Mouse (Mus musculus): ENCODE data around the gene Gnao1. TPM values are rescaled to one million over a fixed set of nuclear protein-coding genes. Genes with fewer than 3 reads are reported as not detected.

Gnao1 gene
- polyA plus RNA-seq, 2 experiments: 0.14 to 0.37 TPM

- H3K27ac ChIP-seq: no peak overlapping the region
- H3K9ac ChIP-seq (replicated peaks): no peak overlapping the region
- no peak for TF ChIP-seq CTCF (IDR thresholded peaks at IDR 0.05; ENCODE audit: low read depth)
- TF ChIP-seq EP300 (IDR thresholded peaks at IDR 0.05; ENCODE audit: low read depth): no peak
- H3K4me2 ChIP-seq (ENCODE audit: low read depth): no peak overlapping the region
- H3K4me3 ChIP-seq (ENCODE audit: insufficient read depth in 1 of 2, low read depth in 2 of 2, low read length in 2 of 2): no peak overlapping the region
- no peaks in the 10 kb centered on the region for H3K4me1 ChIP-seq (replicated peaks; ENCODE audit: control insufficient read depth in 2 of 2, insufficient read depth in 2 of 2, low read length in 1 of 2)
- peaks cover 25% of the 10 kb centered on the region for H3K36me3 ChIP-seq (replicated peaks; ENCODE audit: control insufficient read depth, insufficient read depth, low read depth)
- ATAC-seq (ENCODE audit: insufficient read depth) (no peak; the same call in 1 of the 2 replicates), DNase-seq (ENCODE audit: low read depth in 3 of 3, low spot score in 3 of 3) (no peak)
- H3K27me3 ChIP-seq (ENCODE audit: control insufficient read depth, insufficient read depth, low read length): no peaks in the 10 kb centered on the region
- no peaks in the 10 kb centered on the region for H3K9me3 ChIP-seq (ENCODE audit: control insufficient read depth, low read length)
- WGBS (ENCODE audit: insufficient replicate concordance): 65% methylated on average over 6 of the region's 6 CpGs
These were observed 158.5 kb downstream of the Gnao1 start for GRCm38 (mm10) chr8:93968293-93968692.

GRCm38 (mm10) chr8:93969626-93970340 lies 160.0 kb downstream of the Gnao1 start:
- no peak for TF ChIP-seq CTCF (IDR thresholded peaks at IDR 0.05; ENCODE audit: low read depth)
- TF ChIP-seq EP300 (IDR thresholded peaks at IDR 0.05; ENCODE audit: low read depth): no peak
- H3K4me1 ChIP-seq (replicated peaks; ENCODE audit: control insufficient read depth in 2 of 2, insufficient read depth in 2 of 2, low read length in 1 of 2): peaks cover 0 to 8% of the 10 kb centered on the region in 2 experiments; a peak in 2 of 4 replicates
- no peak overlapping the region for H3K9ac ChIP-seq (replicated peaks)
- ATAC-seq (ENCODE audit: insufficient read depth) (no peak), DNase-seq (ENCODE audit: low read depth in 3 of 3, low spot score in 3 of 3) (no peak)
- no peaks in the 10 kb centered on the region for H3K9me3 ChIP-seq (ENCODE audit: control insufficient read depth, low read length)
- H3K36me3 ChIP-seq (replicated peaks; ENCODE audit: control insufficient read depth, insufficient read depth, low read depth): peaks cover 40% of the 10 kb centered on the region
- H3K4me2 ChIP-seq (ENCODE audit: low read depth): no peak overlapping the region
- no peak overlapping the region for H3K27ac ChIP-seq
- no peak overlapping the region for H3K4me3 ChIP-seq (ENCODE audit: insufficient read depth in 1 of 2, low read depth in 2 of 2, low read length in 2 of 2)
- 74% methylated on average over 7 of the region's 7 CpGs for WGBS (ENCODE audit: insufficient replicate concordance)
- H3K27me3 ChIP-seq (ENCODE audit: control insufficient read depth, insufficient read depth, low read length): no peaks in the 10 kb centered on the region

DNA sequence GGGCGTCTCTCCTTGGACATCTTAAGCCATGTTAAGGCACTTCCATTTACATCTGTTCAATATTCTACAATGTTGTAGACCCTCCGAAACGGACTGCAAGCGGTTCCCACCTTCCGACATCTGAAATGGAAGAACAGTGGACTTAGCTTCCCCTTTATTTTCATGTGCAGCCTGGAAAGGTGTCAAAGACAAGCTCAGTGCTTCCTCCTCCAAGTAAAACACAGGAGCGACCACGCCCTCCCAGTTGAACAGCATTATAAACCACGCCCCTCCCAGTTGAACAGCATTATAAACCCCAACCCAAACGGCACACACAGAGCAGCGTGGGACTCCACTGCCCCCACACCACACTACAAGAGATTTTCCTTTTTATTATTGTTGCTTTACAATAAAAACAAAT lies 161.7 kb downstream of the Gnao1 start:
- peaks cover 56% of the 10 kb centered on the region for H3K36me3 ChIP-seq (replicated peaks; ENCODE audit: control insufficient read depth, insufficient read depth, low read depth)
- 80% methylated on average over 10 of the region's 10 CpGs for WGBS (ENCODE audit: insufficient replicate concordance)
- no peak for DNase-seq (ENCODE audit: low read depth in 3 of 3, low spot score in 3 of 3)

GRCm38 (mm10) chr8:93972211-93972610 lies 162.4 kb downstream of the Gnao1 start:
- Histone ChIP-seq H3K4me3 (ENCODE audit: insufficient read depth in 1 of 2, low read depth in 2 of 2, low read length in 2 of 2) (no peak overlapping the region), H3K4me1 (replicated peaks; ENCODE audit: control insufficient read depth in 2 of 2, insufficient read depth in 2 of 2, low read length in 1 of 2) (peaks cover 0 to 11% of the 10 kb centered on the region in 2 experiments; a peak in 2 of 4 replicates), H3K27ac (no peak overlapping the region), H3K9me3 (ENCODE audit: control insufficient read depth, low read length) (no peaks in the 10 kb centered on the region), H3K9ac (replicated peaks) (no peak overlapping the region), H3K4me2 (ENCODE audit: low read depth) (no peak overlapping the region), H3K36me3 (replicated peaks; ENCODE audit: control insufficient read depth, insufficient read depth, low read depth) (peaks cover 58% of the 10 kb centered on the region), H3K27me3 (ENCODE audit: control insufficient read depth, insufficient read depth, low read length) (no peaks in the 10 kb centered on the region)
- WGBS (ENCODE audit: insufficient replicate concordance): 89% methylated on average over 5 of the region's 5 CpGs
- DNase-seq (ENCODE audit: low read depth in 3 of 3, low spot score in 3 of 3): no peak
- TF ChIP-seq EP300 (IDR thresholded peaks at IDR 0.05; ENCODE audit: low read depth) (no peak), CTCF (IDR thresholded peaks at IDR 0.05; ENCODE audit: low read depth) (no peak)
- no peak for ATAC-seq (ENCODE audit: insufficient read depth)

More for the DNA sequence above, 161.7 kb downstream of the Gnao1 start:
- no peak for ATAC-seq (ENCODE audit: insufficient read depth)
- no peak overlapping the region for H3K27ac ChIP-seq
- no peak overlapping the region for H3K4me2 ChIP-seq (ENCODE audit: low read depth)
- TF ChIP-seq EP300 (IDR thresholded peaks at IDR 0.05; ENCODE audit: low read depth) (no peak), CTCF (IDR thresholded peaks at IDR 0.05; ENCODE audit: low read depth) (no peak)
- no peak overlapping the region for H3K9ac ChIP-seq (replicated peaks)
- no peak overlapping the region for H3K4me3 ChIP-seq (ENCODE audit: insufficient read depth in 1 of 2, low read depth in 2 of 2, low read length in 2 of 2)
- peaks cover 0 to 11% of the 10 kb centered on the region in 2 experiments; a peak in 2 of 4 replicates for H3K4me1 ChIP-seq (replicated peaks; ENCODE audit: control insufficient read depth in 2 of 2, insufficient read depth in 2 of 2, low read length in 1 of 2)
- no peaks in the 10 kb centered on the region for H3K27me3 ChIP-seq (ENCODE audit: control insufficient read depth, insufficient read depth, low read length)
- H3K9me3 ChIP-seq (ENCODE audit: control insufficient read depth, low read length): no peaks in the 10 kb centered on the region

DNA sequence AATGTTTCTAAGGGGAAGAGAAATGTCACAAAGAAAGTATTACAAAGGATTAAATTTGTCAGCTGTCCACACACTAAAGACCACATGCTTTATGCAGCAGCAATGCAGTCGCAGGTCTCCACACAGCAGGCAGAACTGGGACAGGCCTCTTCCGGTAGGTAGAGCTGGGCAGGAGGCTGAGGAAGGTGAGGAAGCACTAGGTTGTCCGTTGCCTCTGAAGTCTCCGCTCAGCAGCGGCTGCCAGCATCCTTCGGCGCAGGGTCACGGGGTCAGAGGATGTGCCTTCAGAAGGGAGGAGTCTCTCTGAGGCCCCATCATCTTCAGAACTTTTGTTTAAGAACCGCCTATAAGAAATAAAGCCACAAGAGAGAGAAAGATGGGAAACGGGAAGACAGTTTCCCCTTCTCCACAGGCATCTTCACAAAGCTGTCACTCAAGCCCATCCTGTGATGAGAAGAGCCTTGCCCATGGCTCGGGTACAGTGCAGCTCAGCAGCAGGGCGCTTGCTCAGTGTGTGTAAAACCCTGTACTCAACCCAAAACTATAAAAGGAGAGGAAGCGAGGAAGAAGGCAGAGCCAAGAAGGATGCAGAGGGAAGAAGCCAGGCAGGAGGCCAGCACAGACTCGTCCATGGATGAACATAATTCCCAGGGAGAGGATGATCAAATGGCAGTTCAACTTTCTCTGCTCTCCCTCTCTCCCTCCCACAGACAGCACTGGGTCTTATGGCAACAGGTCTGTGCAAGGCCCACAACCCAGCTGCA lies 163.4 kb downstream of the Gnao1 start:
- Histone ChIP-seq H3K27ac (no peak overlapping the region), H3K4me1 (replicated peaks; ENCODE audit: control insufficient read depth in 2 of 2, insufficient read depth in 2 of 2, low read length in 1 of 2) (peaks cover 0 to 11% of the 10 kb centered on the region in 2 experiments; a peak in 2 of 4 replicates), H3K4me2 (ENCODE audit: low read depth) (no peak overlapping the region), H3K9me3 (ENCODE audit: control insufficient read depth, low read length) (no peaks in the 10 kb centered on the region), H3K36me3 (replicated peaks; ENCODE audit: control insufficient read depth, insufficient read depth, low read depth) (peaks cover 64% of the 10 kb centered on the region), H3K4me3 (ENCODE audit: insufficient read depth in 1 of 2, low read depth in 2 of 2, low read length in 2 of 2) (no peak overlapping the region), H3K9ac (replicated peaks) (no peak overlapping the region), H3K27me3 (ENCODE audit: control insufficient read depth, insufficient read depth, low read length) (no peaks in the 10 kb centered on the region)
- WGBS (ENCODE audit: insufficient replicate concordance): 83% methylated on average over 14 of the region's 14 CpGs
- ATAC-seq (ENCODE audit: insufficient read depth) (no peak), DNase-seq (ENCODE audit: low read depth in 3 of 3, low spot score in 3 of 3) (no peak)
- TF ChIP-seq CTCF (IDR thresholded peaks at IDR 0.05; ENCODE audit: low read depth) (no peak), EP300 (IDR thresholded peaks at IDR 0.05; ENCODE audit: low read depth) (no peak)
